Mouse (Mus musculus): ENCODE results near the gene Cox7a1. TPM values are rescaled to one million over a fixed set of nuclear protein-coding genes. Genes with fewer than 3 reads are reported as not detected.
"Not testable (repeated sequence)": the region's sequence is repeated elsewhere in the genome, so short reads cannot be mapped to it uniquely, and the experiment has no call there.

Cox7a1 gene
- polyA plus RNA-seq, 2 experiments = 3.5 to 5.5 TPM

DNA sequence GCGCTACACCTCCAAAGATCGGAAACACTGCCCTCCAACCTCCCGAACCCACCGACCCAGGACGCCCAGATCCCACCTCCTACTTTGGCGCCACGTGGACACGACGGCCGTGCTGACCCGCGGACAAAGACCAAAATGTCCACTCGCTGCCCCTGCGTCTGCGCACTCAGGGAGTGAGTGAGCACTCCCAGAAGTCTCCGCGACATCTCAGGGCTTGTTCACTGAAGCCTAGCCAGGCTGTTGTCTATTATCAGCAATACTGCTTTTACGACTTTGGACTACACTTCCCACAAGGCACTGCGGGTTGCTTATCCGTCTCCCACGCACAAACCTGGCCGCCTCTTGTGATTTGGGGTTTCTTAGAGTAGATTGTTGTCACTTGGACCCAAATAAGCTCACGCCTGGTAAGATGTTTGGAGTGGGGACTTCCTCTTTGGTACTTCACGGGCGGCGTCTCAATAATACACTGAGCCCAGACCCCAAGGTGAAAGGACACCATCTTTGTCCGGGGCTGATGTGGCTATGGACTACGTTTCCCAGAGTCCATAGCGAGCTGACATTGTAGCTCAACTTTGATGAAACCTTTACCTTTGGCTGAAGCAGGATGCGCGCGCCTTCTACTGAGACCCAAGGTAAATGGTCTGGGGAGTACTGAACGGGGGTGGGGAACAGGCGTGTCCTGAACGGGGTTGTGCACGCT lies 14.2 kb upstream of the Cox7a1 start, which contains the start of gene Zfp146:
Zfp146 (minus strand) TSS at position 168 of the 700 bp plus-strand sequence.
- DNase-seq (ENCODE audit: low read depth in 3 of 3, low spot score in 3 of 3) (peak; percentile 91 to 93 (median 92)), ATAC-seq (ENCODE audit: insufficient read depth) (peak; percentile 99)
- WGBS (ENCODE audit: insufficient replicate concordance) = under 1% methylated on average over 36 of the region's 36 CpGs
- Histone ChIP-seq H3K4me1 (replicated peaks; ENCODE audit: control insufficient read depth in 2 of 2, insufficient read depth in 2 of 2, low read length in 1 of 2) (peaks cover 12 to 13% of the 10 kb centered on the region in 2 experiments), H3K4me2 (ENCODE audit: low read depth) (peak within 1 kb of the TSS; percentile 71), H3K4me3 (ENCODE audit: insufficient read depth in 1 of 2, low read depth in 2 of 2, low read length in 2 of 2) (peak within 1 kb of the TSS; percentile 85 to 100), H3K27me3 (ENCODE audit: control insufficient read depth, insufficient read depth, low read length) (no peaks in the 10 kb centered on the region), H3K9me3 (ENCODE audit: control insufficient read depth, low read length) (no peaks in the 10 kb centered on the region; the same call in 1 of the 2 replicates), H3K27ac (peak within 1 kb of the TSS; percentile 72), H3K36me3 (replicated peaks; ENCODE audit: control insufficient read depth, insufficient read depth, low read depth) (peaks cover 4% of the 10 kb centered on the region), H3K9ac (replicated peaks) (peak within 1 kb of the TSS; percentile 95)
- TF ChIP-seq CTCF (IDR thresholded peaks at IDR 0.05; ENCODE audit: low read depth) (no peak), EP300 (IDR thresholded peaks at IDR 0.05; ENCODE audit: low read depth) (no peak)

GRCm38 (mm10) chr7:30170283-30170951 lies 13.5 kb upstream of the Cox7a1 start:
- H3K9ac ChIP-seq (replicated peaks) = peak overlapping the region; percentile 95
- peaks cover 2% of the 10 kb centered on the region for H3K36me3 ChIP-seq (replicated peaks; ENCODE audit: control insufficient read depth, insufficient read depth, low read depth)
- DNase-seq (ENCODE audit: low read depth in 3 of 3, low spot score in 3 of 3) (peak in 1 of 3 experiments; percentile 6), ATAC-seq (ENCODE audit: insufficient read depth) (peak; percentile 2; the same call in 1 of the 2 replicates)
- H3K27ac ChIP-seq = peak overlapping the region; percentile 57
- 21% methylated on average over 11 of the region's 11 CpGs for WGBS (ENCODE audit: insufficient replicate concordance)
- peaks cover 12 to 13% of the 10 kb centered on the region in 2 experiments for H3K4me1 ChIP-seq (replicated peaks; ENCODE audit: control insufficient read depth in 2 of 2, insufficient read depth in 2 of 2, low read length in 1 of 2)
- no peaks in the 10 kb centered on the region; the same call in 1 of the 2 replicates for H3K9me3 ChIP-seq (ENCODE audit: control insufficient read depth, low read length)
- H3K4me3 ChIP-seq (ENCODE audit: insufficient read depth in 1 of 2, low read depth in 2 of 2, low read length in 2 of 2) = peak overlapping the region; percentile 85 to 100
- peak overlapping the region; percentile 71 for H3K4me2 ChIP-seq (ENCODE audit: low read depth)
- no peak for TF ChIP-seq EP300 (IDR thresholded peaks at IDR 0.05; ENCODE audit: low read depth)
- TF ChIP-seq CTCF (IDR thresholded peaks at IDR 0.05; ENCODE audit: low read depth) = no peak
- no peaks in the 10 kb centered on the region for H3K27me3 ChIP-seq (ENCODE audit: control insufficient read depth, insufficient read depth, low read length)

DNA sequence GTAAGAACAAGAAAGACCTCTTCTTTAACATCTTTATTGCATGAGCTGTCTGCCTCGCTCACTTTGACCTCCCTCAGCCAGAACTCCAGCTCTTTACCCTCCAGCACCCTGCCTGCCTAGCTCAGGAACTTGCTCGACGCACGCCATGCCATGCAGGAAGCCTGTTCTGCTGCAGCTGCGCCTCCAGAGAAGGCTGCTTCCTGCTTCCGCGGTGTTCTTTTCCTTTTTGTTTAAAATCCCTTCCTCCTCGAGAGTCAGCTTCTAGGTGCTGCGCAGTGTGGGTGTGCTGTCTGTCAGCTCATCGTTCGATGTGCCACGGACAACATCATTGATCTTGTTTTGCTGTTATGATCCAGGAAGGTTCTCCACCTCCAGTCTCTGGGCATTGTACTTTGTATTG lies 7.5 kb upstream of the Cox7a1 start:
- no peak for TF ChIP-seq CTCF (IDR thresholded peaks at IDR 0.05; ENCODE audit: low read depth)
- TF ChIP-seq EP300 (IDR thresholded peaks at IDR 0.05; ENCODE audit: low read depth) = no peak
- ATAC-seq (ENCODE audit: insufficient read depth) = no peak
- no peaks in the 10 kb centered on the region for H3K4me1 ChIP-seq (replicated peaks; ENCODE audit: control insufficient read depth in 2 of 2, insufficient read depth in 2 of 2, low read length in 1 of 2)
- H3K9ac ChIP-seq (replicated peaks) = no peak overlapping the region
- no peak overlapping the region for H3K27ac ChIP-seq
- H3K9me3 ChIP-seq (ENCODE audit: control insufficient read depth, low read length) = no peaks in the 10 kb centered on the region
- H3K36me3 ChIP-seq (replicated peaks; ENCODE audit: control insufficient read depth, insufficient read depth, low read depth) = no peaks in the 10 kb centered on the region; the same call in 1 of the 2 replicates
- DNase-seq (ENCODE audit: low read depth in 3 of 3, low spot score in 3 of 3) = no peak
- H3K4me2 ChIP-seq (ENCODE audit: low read depth) = no peak overlapping the region
- no peak overlapping the region for H3K4me3 ChIP-seq (ENCODE audit: insufficient read depth in 1 of 2, low read depth in 2 of 2, low read length in 2 of 2)
- WGBS (ENCODE audit: insufficient replicate concordance) = 44% methylated on average over 12 of the region's 12 CpGs
- no peaks in the 10 kb centered on the region for H3K27me3 ChIP-seq (ENCODE audit: control insufficient read depth, insufficient read depth, low read length)

DNA sequence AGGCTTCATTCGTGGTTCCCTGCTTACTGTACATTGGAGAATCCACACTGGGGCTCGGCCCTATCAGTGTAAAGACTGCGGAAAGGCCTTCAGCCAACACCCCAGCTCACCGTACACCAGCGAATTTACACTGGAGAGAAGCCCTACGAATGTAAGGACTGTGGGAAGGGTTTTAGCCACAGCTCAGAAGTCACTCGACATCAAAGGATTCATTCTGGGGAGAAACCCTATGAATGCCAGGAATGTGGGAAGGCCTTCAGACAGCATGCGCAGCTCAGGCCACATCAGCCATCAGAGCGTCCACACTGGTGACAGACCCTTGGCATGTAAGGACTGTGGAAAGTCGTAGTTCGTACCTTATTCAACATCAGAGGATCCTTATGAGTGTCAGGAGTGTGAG lies 5.7 kb upstream of the Cox7a1 start:
- Histone ChIP-seq H3K4me2 (ENCODE audit: low read depth) (no peak overlapping the region), H3K9me3 (ENCODE audit: control insufficient read depth, low read length) (no peaks in the 10 kb centered on the region), H3K9ac (replicated peaks) (no peak overlapping the region), H3K36me3 (replicated peaks; ENCODE audit: control insufficient read depth, insufficient read depth, low read depth) (no peaks in the 10 kb centered on the region; the same call in 1 of the 2 replicates), H3K4me1 (replicated peaks; ENCODE audit: control insufficient read depth in 2 of 2, insufficient read depth in 2 of 2, low read length in 1 of 2) (no peaks in the 10 kb centered on the region), H3K4me3 (ENCODE audit: insufficient read depth in 1 of 2, low read depth in 2 of 2, low read length in 2 of 2) (no peak overlapping the region), H3K27me3 (ENCODE audit: control insufficient read depth, insufficient read depth, low read length) (no peaks in the 10 kb centered on the region), H3K27ac (no peak overlapping the region)
- DNase-seq (ENCODE audit: low read depth in 3 of 3, low spot score in 3 of 3) (no peak), ATAC-seq (ENCODE audit: insufficient read depth) (no peak)
- WGBS (ENCODE audit: insufficient replicate concordance) = 74% methylated on average over 11 of the region's 11 CpGs
- TF ChIP-seq CTCF (IDR thresholded peaks at IDR 0.05; ENCODE audit: low read depth) (no peak), EP300 (IDR thresholded peaks at IDR 0.05; ENCODE audit: low read depth) (no peak)

DNA sequence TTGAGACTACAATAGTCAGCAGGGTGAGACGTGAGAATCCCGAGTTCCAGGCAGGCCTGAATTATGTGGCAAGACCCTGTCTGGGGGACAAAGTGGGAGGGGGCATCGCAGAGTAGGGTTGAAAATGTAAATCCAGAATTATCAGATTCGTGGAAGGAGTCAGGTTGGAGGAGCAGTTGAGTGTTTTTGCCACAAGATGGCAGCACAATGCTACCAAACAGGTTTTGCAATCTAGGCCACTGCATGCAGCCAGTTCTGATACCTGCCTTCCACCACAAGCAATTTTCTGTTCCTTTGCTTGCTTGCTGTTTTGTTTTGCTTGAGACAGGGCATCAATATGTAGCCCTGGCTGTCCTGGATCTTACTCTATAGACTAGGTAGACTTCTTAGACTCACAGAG lies 2.6 kb upstream of the Cox7a1 start:
- Histone ChIP-seq H3K4me1 (replicated peaks; ENCODE audit: control insufficient read depth in 2 of 2, insufficient read depth in 2 of 2, low read length in 1 of 2) (peaks cover 0 to 9% of the 10 kb centered on the region in 2 experiments; a peak in 2 of 4 replicates), H3K36me3 (replicated peaks; ENCODE audit: control insufficient read depth, insufficient read depth, low read depth) (no peaks in the 10 kb centered on the region; the same call in none of the 2 replicates), H3K9ac (replicated peaks) (no peak overlapping the region), H3K9me3 (ENCODE audit: control insufficient read depth, low read length) (no peaks in the 10 kb centered on the region), H3K4me2 (ENCODE audit: low read depth) (no peak overlapping the region), H3K27me3 (ENCODE audit: control insufficient read depth, insufficient read depth, low read length) (no peaks in the 10 kb centered on the region), H3K4me3 (ENCODE audit: insufficient read depth in 1 of 2, low read depth in 2 of 2, low read length in 2 of 2) (no peak overlapping the region), H3K27ac (no peak overlapping the region)
- 2% methylated on average over 4 of the region's 4 CpGs for WGBS (ENCODE audit: insufficient replicate concordance)
- TF ChIP-seq CTCF (IDR thresholded peaks at IDR 0.05; ENCODE audit: low read depth) (peak; percentile 90), EP300 (IDR thresholded peaks at IDR 0.05; ENCODE audit: low read depth) (no peak)
- DNase-seq (ENCODE audit: low read depth in 3 of 3, low spot score in 3 of 3) (peak in 1 of 3 experiments; percentile 51), ATAC-seq (ENCODE audit: insufficient read depth) (no peak)

GRCm38 (mm10) chr7:30181929-30182328 lies 2.0 kb upstream of the Cox7a1 start:
- DNase-seq (ENCODE audit: low read depth in 3 of 3, low spot score in 3 of 3); H3K9ac ChIP-seq (replicated peaks); H3K27me3 ChIP-seq (ENCODE audit: control insufficient read depth, insufficient read depth, low read length); H3K9me3 ChIP-seq (ENCODE audit: control insufficient read depth, low read length); ATAC-seq (ENCODE audit: insufficient read depth); H3K4me2 ChIP-seq (ENCODE audit: low read depth); H3K4me1 ChIP-seq (replicated peaks; ENCODE audit: control insufficient read depth in 2 of 2, insufficient read depth in 2 of 2, low read length in 1 of 2); H3K27ac ChIP-seq; H3K36me3 ChIP-seq (replicated peaks; ENCODE audit: control insufficient read depth, insufficient read depth, low read depth); H3K4me3 ChIP-seq (ENCODE audit: insufficient read depth in 1 of 2, low read depth in 2 of 2, low read length in 2 of 2): not testable (repeated sequence)
- WGBS (ENCODE audit: insufficient replicate concordance) = 79% methylated on average over 9 of the region's 10 CpGs

DNA sequence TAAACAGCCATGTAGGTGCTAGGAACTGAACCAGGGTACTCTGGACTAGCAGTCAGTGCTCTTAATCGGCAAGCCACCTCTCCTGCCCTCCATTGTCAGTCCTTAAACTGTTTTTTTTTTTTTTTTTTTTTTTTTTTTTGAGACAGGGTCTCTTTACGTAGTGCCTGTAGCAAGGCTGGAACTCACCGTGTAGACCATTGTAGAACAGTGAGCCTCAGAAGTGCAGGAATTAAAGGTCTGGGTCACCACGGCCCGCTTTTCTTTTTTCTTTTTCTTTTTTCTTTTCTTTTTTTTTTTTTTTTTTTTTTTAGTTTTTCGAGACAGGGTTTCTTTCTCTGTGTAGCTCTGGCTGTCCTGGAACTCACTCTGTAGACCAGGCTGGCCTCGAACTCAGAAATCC lies 755 bp upstream of the Cox7a1 start:
- peak overlapping the region; percentile 64 for H3K4me2 ChIP-seq (ENCODE audit: low read depth)
- H3K9ac ChIP-seq (replicated peaks); H3K4me1 ChIP-seq (replicated peaks; ENCODE audit: control insufficient read depth in 2 of 2, insufficient read depth in 2 of 2, low read length in 1 of 2); H3K4me3 ChIP-seq (ENCODE audit: insufficient read depth in 1 of 2, low read depth in 2 of 2, low read length in 2 of 2); ATAC-seq (ENCODE audit: insufficient read depth); DNase-seq (ENCODE audit: low read depth in 3 of 3, low spot score in 3 of 3); H3K27me3 ChIP-seq (ENCODE audit: control insufficient read depth, insufficient read depth, low read length); H3K9me3 ChIP-seq (ENCODE audit: control insufficient read depth, low read length); H3K27ac ChIP-seq: not testable (repeated sequence)
- peaks cover 17% of the 10 kb centered on the region for H3K36me3 ChIP-seq (replicated peaks; ENCODE audit: control insufficient read depth, insufficient read depth, low read depth)
- WGBS (ENCODE audit: insufficient replicate concordance) = 64% methylated on average over 6 of the region's 7 CpGs
